Mouse (Mus musculus): ENCODE results near the gene Fasn. TPM values are rescaled to one million over a fixed set of nuclear protein-coding genes. Genes with fewer than 3 reads are reported as not detected.
"Not testable (repeated sequence)": the region's sequence is repeated elsewhere in the genome, so short reads cannot be mapped to it uniquely, and the experiment has no call there.

Gene Fasn
- total RNA-seq, 1 experiment from 2014 or later, result 62.3 TPM

DNA sequence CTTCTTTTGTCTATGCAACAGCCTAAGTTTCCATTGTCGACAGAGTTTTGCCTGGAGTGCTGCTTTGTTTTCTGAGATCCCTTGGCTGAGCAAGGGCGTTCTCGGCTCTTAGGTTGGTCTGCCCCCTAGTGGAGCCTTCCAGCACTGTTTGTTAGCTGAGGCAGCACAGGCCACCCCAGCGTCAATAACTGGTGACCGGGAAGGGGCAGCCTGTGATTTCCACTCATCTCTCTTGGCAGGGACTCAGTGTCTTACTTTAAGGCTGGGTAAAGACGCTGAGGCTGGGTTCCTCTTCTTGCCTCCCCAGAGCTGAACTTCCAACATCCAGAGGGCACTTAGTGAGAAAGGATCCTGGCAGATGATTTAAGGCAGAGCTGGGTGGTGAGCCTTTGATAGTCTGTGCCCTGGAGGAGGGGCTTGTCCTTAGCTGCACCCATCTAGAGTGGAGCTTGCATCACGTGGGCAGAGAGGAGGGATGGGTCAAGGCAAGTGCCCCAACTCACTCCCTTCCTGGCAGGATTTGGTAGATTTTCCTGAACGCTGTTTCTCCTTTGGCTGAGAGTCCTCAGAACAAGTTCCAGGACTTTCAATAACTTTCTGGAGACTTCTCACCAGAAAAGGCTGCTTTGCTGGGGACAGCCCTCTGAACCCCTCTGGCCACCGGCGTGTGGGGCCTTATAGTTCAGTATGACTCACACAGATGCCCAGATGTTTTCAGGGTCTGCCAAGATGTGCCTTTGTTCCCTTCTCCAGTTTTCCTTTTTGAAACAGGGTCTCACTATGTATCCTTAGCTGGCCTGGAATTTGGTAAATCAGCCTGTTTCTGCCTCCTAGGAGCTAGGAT is 24.1 kb downstream of the Fasn start:
- ATAC-seq (replicated peaks; ENCODE audit: low read depth, poor library complexity, severe bottlenecking), result peak; percentile 75

DNA sequence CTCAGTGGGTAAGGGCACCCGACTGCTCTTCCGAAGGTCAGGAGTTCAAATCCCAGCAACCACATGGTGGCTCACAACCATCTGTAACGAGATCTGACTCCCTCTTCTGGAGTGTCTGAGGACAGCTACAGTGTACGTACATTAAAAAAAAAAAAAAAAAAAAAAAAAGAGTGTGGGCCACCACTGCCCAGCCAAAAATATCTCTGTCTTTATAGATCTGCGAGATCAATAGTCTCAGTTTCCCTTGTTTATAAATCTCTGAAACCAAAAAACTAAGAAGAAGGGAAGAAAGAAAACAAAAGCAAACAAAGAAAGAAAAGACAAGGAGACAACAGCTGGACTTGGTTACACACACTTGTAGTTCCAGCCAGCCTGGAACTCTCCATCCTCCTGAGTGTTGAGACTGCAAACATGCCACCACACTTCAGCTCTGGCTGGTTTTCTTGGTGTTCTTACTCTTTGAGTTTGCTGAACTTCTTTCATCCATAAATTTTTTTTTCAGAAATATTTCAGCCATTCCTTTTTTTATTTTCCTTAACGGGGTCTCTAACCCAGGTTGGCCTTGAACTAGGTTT is 24.9 kb downstream of the Fasn start:
- ATAC-seq (replicated peaks; ENCODE audit: low read depth, poor library complexity, severe bottlenecking), result no peak

DNA sequence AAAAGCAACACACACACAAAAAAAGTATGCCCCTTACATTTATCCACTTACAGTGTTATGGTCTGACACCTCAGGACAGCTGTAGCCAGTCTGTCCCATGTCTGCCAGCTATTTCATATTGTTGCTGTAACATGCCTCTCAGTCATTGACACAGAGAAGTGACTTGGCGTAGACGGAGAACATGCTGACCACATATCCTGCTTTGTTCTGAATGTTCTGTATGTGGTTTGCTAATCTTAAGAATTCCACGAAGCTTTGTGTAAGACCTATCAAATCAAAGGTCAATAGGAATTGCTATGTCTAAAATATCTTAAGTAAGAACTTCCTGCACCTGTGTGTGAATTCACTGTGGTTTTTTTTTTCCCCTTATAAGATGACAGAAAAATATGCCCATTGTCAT is 26.1 kb downstream of the Fasn start:
- no peak for ATAC-seq (replicated peaks; ENCODE audit: low read depth, poor library complexity, severe bottlenecking)

DNA sequence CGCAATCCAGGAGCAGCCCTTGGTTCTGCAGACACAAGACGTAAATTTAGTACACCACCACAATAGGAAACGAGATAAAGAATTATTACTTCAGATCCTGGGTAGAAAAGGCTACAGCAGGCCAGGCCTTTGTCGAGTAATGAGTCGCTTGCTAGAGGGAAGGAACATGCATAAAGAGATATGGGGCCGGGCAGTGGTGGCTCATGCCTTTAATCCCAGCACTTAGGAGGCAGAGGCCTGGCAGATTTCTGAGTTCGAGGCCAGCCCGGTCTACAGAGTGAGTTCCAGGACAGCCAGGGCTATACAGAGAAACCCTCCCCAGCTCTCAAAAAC is 27.8 kb downstream of the Fasn start:
- ATAC-seq (replicated peaks; ENCODE audit: low read depth, poor library complexity, severe bottlenecking), result peak; percentile 16; the same call in 1 of the 2 replicates

DNA sequence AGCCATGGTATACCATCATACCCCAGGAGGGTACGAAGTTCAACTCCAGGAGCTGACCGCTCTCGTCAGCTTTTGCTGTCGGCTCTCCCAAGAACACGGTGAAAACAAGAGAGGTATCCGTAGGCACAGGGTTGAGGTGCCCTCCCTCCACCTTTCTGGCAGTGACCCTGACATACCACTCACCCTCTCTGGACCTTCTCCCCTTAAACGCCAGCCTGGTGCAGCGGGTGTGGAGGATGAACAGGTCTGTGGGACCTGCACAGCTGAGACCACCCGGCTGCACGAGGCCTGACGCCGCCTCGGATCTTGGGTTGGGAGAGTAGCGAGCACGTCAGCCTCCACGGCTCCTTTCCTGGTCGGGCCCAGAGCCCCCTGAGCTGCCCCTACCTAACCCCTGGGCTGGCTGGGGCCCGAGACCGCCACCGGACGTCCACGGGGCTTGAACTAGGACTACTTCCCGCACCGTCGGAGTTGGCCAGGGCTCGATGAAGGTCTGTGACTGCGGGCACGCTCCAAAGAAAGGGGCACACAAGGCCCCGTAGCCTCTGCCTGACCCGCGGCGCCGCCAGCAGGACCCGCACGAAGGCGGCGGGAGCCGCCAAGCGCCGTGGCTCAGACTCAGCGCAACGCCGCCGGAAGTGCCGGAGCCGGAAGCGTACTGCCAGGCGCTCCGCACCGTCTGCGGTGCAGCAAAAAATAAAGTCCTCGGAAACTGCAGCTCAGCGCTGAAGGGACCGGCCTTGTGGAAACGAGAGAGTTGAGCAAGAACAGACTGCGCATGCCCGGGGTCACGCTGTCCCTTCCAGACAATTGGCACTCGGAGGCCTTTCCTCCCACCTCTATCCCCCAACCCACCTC is 28.4 kb downstream of the Fasn start, which contains the start of gene Dus1l:
Gene Dus1l (minus strand): TSS at position 648 of the 858 bp plus-strand sequence.
- ATAC-seq (replicated peaks; ENCODE audit: low read depth, poor library complexity, severe bottlenecking), result peak; percentile 91

DNA sequence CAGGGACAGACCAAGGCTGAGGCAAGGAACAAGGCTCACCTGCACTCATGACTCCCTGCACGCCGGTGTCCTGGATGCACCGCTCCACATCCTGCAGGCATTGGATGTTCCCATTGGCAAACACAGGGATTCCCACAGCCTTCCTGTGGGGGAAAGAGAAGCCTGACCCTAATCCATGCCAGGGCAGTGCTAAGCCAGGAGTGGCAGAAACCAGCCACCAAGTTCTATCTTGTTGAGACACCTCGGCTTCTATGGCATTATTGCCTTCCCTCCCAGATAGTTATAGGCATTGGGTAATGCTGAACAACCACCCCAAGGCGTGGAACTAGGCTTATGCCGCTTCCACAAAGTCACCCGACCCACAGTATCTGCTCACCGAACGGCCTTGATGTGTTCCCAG is 31.7 kb downstream of the Fasn start:
- no peak for ATAC-seq (replicated peaks; ENCODE audit: low read depth, poor library complexity, severe bottlenecking)

DNA sequence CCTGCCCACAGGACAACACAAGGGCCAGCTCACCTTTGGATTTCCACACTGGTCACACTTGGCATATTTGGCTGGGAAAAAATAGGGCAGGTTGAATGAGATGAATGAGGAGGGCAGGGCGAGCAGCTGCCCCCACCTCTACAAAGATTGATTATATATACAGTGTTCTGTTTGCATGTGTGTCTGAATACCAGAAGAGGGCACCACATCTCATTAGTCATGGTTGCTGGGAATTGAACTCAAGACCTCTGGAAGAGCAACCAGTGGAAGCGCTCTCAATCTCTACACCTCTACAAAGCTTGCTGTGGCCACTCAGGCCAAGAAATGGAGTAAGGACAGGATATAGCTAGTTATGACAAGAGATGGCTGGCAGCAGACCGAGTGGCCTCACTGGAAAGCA is 34.5 kb downstream of the Fasn start:
- no peak for ATAC-seq (replicated peaks; ENCODE audit: low read depth, poor library complexity, severe bottlenecking)

DNA sequence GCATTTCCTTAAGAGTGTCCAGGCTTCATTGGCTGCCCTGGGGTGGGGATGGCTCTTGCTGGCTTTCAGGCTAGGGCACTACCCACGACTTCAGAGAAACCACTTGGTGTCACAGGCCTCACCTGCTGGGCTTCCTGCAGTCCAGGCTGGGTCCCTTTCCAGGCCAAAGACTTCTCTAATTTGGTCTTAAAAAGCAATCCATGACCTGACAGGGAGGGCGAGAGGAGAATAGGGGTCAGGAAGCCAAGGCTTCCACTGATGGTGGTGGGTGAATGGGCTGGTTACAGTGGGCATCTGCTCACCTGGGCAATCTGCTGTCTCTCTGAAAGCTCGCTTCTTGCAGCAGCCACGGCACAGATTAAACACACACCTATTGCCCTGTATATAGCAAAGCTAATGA is 35.0 kb downstream of the Fasn start:
- no peak for ATAC-seq (replicated peaks; ENCODE audit: low read depth, poor library complexity, severe bottlenecking)

DNA sequence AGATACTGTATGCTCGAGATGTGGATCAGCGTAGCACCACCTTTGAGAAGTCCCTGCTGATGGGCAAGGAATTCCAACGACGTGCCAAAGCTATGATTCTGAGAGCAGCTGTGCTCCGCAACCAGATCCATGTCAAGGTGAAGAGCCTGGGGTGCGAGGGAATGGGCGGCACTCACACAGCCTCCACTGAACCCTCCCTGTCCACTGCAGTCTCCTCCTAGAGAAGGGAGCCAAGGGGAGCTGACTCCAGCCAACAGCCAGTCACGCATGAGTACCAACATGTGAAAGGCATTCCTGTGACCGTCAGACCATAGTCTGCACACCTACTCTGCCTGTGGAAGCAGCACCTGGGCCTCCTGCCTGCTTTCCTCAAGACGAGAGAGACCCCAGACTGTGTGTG is 35.9 kb downstream of the Fasn start:
- not testable (repeated sequence) for ATAC-seq (replicated peaks; ENCODE audit: low read depth, poor library complexity, severe bottlenecking)

DNA sequence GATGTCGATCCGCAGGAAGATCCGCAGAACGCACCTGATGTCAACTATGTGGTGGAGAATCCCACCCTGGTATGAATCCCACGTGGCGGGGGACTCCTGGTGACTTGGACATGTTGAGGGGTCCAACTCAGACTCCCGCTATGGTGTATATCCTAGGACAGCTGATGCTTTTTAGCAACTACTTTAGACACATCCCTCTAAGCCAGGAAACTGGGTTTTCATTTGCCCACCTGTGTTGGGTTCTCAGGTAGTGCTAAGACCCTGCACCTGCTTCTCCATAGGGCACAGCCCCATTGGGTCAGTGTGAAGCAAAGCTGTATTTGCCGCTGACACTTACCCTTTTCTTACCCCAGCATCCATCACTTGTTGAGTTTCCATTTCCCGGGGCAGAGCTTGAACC is 39.2 kb downstream of the Fasn start:
- ATAC-seq (replicated peaks; ENCODE audit: low read depth, poor library complexity, severe bottlenecking), result no peak

DNA sequence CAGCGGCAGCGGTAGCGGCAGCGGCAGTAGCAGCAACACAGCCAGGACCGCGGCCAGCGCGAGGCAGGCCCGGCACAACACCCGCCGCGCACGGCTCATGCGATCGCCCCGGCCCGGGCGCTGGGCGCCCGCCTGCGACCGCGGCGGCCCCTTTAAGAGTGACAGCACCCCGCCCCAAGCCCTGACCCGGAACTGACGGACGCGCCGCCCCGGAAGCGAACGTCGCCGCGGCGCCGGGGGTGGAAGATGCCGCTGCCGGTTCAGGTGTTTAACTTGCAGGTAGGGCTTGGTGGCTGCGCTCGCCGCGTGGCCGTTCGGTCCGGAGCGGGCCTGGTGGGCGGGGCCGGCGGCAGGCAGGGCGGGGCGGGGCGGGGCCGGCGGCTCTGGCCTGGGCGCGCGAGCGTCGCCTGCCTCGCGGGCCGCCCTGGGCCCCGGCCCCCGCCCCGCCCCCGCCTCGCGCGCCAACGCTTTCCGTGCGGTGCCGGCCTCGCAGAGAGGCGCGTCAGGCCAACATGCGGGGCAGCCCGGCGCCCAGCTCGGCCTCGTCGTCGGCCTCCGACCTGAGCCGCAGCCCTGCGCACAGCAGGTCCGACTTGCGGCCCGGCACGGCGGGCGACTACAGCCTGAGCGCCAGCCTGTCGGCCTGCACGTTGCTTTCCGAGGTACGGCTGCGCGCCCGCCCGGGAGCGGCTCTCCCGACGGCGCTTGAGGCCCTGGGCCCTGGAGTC is 40.1 kb downstream of the Fasn start, which contains the start of the genes Rfng and Gps1:
Gene Rfng (minus strand): TSS at position 144 of the 728 bp plus-strand sequence.
Gene Gps1 (plus strand): TSS at position 209 of the 728 bp plus-strand sequence.
- peak; percentile 68 for ATAC-seq (replicated peaks; ENCODE audit: low read depth, poor library complexity, severe bottlenecking)

DNA sequence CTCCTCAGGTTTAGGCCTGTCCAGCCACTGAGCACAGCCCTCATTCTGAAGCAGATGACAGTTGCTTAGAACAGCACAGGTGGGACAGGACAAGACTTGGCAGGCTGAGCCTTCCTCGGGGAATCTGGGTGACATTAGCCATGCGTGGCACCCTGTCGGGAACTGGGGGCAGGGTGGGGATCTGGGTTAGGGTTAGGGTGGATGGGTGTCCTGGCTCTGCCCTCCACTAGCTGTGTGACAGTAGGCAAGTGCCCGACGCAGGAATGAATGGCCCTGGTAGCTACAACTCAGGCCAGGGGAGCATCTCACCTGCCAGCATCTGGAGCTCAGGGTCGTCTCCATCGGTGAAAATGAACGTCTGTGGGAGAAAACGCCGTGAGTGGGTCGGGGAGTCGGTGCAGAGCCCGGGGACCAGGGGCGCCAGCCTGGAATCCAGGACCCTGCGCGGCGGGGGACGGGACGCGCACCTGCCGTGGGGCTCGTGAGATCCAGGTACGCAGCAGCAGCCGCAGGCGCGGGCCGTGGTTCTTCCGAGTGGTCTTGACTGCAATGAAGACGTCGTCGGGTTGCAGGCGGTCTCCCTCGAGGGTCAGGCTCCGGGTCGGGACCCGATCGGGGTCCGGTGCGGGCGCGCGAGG is 40.8 kb downstream of the Fasn start:
- no peak for ATAC-seq (replicated peaks; ENCODE audit: low read depth, poor library complexity, severe bottlenecking)

DNA sequence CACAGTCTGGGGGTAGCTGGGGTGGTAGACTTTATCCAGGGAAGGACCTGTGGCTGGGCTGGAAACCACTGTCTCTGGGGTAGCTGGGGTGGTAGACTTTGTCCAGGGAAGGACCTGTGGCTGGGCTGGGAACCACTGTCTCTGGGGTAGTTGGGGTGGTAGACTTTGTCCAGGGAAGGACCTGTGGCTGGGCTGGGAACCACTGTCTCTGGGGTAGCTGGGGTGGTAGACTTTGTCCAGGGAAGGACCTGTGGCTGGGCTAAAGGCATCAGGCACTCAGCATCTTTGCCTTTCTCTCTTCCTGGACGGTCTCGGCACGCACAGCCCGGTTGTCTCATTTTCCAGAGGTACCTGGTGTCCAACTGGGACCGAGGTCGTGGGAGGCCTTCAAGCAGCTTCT is 43.0 kb downstream of the Fasn start:
- not testable (repeated sequence) for ATAC-seq (replicated peaks; ENCODE audit: low read depth, poor library complexity, severe bottlenecking)

DNA sequence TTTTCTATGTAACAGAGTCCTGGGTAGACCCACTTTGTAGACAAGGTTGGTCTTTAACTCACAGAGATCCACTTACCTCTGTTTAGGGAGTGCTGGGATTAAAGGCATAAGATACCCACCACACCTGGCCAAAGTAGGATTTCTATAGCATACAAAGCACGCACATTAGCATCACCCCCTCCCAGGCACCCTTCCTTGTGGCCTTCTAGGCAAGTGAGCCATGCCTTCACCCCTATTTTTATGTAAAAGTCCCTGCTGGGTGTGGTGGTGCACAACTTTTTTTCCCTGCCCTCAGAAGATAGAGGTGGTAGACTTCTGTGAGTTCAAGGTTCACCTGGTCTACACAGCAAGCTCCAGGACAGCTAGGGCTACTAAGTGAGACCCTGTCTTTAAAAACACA is 44.5 kb downstream of the Fasn start:
- ATAC-seq (replicated peaks; ENCODE audit: low read depth, poor library complexity, severe bottlenecking), result no peak

DNA sequence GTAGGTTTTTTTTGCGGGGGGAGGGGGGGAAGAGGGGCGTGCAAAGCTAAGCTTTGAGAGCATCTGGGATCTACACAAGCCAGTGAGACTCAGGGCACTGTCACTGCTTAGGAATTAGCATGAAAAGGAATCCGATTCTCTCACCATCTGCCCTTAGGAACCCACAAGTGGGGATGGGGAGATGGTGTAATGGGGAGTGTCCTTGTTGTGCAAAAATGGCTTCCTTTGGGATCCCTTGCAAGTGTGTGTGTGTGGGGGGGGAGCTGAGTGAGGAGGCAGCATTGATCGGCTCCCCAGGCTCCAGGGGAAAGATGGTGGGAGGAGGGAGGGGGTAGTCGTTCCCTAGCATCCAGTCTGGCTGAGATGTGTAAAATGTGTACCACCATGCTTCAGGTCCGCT is 47.2 kb downstream of the Fasn start:
- ATAC-seq (replicated peaks; ENCODE audit: low read depth, poor library complexity, severe bottlenecking), result no peak

DNA sequence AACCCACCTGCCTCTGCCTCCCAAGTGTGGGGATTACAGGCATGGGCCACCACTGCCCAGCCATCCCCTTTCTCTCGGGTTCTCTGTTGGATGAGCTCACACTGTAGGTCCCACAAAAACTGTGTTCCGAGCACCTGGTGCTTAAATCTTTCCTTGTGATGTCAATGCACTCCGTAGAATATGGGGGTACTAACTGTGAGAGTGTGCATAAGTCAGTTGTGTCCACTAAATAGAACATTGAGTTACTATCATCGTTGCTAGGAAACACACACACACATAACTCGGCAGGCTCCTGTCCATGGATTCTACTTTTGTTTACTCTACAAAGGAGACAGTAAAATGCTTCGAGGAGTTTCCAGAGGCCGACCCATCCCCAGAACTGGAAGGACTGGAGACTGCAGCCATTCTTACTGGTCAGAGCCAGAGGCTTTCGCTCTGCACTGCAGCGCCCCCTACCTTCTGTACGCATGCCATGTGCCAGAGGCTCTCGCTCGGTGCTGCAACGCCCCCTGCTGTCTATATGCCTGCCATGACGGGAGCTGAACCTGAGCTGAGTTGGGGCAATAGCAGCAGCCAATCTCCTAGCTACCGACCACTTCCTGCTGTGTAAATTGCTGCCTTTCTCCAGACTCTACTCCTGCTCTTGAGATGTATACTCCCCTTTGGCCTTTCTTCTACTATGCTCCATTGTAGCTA is 48.4 kb downstream of the Fasn start:
- ATAC-seq (replicated peaks; ENCODE audit: low read depth, poor library complexity, severe bottlenecking), result peak; percentile 100

DNA sequence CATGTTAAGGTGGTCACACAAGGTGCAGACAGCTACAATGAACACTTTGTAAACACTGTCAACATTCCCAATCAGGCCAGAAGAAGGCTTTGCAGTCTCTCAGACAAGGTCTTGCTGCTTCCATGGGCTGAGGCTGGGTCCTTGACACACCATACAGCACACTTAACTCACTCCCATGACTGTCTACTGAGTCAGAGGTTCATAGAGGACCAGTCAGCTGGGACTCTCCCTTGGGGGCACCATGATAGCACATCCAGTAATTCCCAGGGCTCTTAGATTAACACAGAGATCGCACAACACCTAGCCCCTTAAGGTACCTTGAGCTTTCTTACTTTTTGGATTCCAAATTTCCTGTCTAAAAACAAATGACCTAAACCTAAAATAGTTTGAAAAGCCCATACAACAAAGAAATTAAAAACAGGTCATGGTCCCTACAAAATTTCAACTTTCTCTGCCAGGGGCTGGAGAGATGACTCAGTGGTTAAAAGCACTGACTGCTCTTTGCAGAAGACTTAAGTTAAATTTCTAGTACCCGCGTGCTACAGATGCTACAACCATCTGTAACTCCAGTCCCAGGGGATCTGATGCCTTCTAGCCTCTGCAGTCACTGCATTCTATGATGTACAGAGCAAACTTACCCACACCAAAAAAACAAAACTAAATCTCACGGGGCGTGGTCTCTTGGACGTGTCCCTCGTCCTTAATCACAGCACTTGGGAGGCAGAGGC is 50.7 kb downstream of the Fasn start:
- ATAC-seq (replicated peaks; ENCODE audit: low read depth, poor library complexity, severe bottlenecking), result no peak

DNA sequence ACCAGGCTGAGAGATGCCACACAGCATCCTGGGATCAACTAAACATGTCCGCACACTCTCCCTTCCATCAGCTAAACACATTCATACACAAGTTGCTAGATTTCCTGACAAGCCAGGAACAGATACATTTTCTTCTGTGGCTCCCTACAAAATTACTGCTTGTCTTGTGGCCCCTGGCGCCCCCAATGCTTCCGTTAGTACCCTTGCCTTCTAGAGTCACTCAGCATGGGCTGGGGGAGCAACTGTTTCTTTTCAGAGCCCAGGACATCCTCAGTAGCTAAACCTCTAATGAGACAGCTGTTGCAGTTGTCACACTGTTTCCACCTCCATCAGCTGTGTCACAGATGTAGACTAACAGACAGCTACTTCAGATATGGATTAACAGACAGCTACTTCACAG is 51.6 kb downstream of the Fasn start:
- no peak for ATAC-seq (replicated peaks; ENCODE audit: low read depth, poor library complexity, severe bottlenecking)
